Mouse (Mus musculus) forebrain, embryonic 15.5 days (tissue): ENCODE data around the gene Mrrf. TPM values are rescaled to one million over a fixed set of nuclear protein-coding genes. Genes with fewer than 3 reads are reported as not detected.

Experiments used
- ATAC-seq: fragments of 200-750 bp; cut with Nextera tagmentation; replicated peaks from 2 replicates; pipeline ENCODE4 v1.8.0; 2017; ENCODE audit warnings: mild to moderate bottlenecking, moderate TSS enrichment, moderate library complexity
- H3K27ac ChIP-seq: fragments of 300-500 bp; sonication (generic); replicated peaks from 2 replicates; pipeline ENCODE4 v1.5.1; 2015; ENCODE audit warnings: mild to moderate bottlenecking, inconsistent platforms
- H3K27me3 ChIP-seq: fragments of 300-500 bp; sonication (generic); 2 replicates; pipeline ENCODE4 v1.6.1; 2015; ENCODE audit warnings: inconsistent platforms
- H3K36me3 ChIP-seq: fragments of 300-500 bp; sonication (generic); 2 replicates; pipeline ENCODE4 v1.6.1; 2015; ENCODE audit warnings: mild to moderate bottlenecking, inconsistent platforms
- H3K4me1 ChIP-seq: fragments of 300-500 bp; sonication (generic); 2 replicates; pipeline ENCODE4 v1.6.1; 2015; ENCODE audit warnings: inconsistent platforms
- H3K4me2 ChIP-seq: fragments of 300-500 bp; sonication (generic); replicated peaks from 2 replicates; pipeline ENCODE4 v1.6.1; 2015; ENCODE audit warnings: mild to moderate bottlenecking, inconsistent platforms
- H3K4me3 ChIP-seq: fragments of 300-500 bp; sonication (generic); 2 replicates; pipeline ENCODE4 v1.5.1; 2015; ENCODE audit warnings: mild to moderate bottlenecking, inconsistent platforms
- H3K9ac ChIP-seq: fragments of 300-500 bp; sonication (generic); replicated peaks from 2 replicates; pipeline ENCODE4 v1.6.1; 2015; ENCODE audit warnings: mild to moderate bottlenecking, inconsistent platforms
- H3K9me3 ChIP-seq: fragments of 300-500 bp; sonication (generic); 2 replicates; pipeline ENCODE4 v1.6.1; 2016; ENCODE audit warnings: inconsistent platforms
- WGBS: fragments of 180-500 bp; shearing (Covaris S2); methylation state at CpG from one replicate; pipeline ENCODE4 v1.1.7; 2015; ENCODE audit warnings: mixed read lengths; 5-methylcytosine and 5-hydroxymethylcytosine counted together
- polyA plus RNA-seq: library from polyadenylated mRNA; unstranded; fragments of >200 nt; fragmentation: Nextera tagmentation; extraction: Ambion mirVana; gene quantifications from 2 replicates; pipeline ENCODE4 v1.2.1, GENCODE M21; 2015

Mrrf gene
- polyA plus RNA-seq, 1 experiment from 2014 or later = 24.1 TPM

- peaks cover 90% of the 10 kb centered on the region for H3K27me3 ChIP-seq
- H3K9ac ChIP-seq = peak overlapping the region; percentile 35
- H3K4me2 ChIP-seq = peak overlapping the region; percentile 52
- peak overlapping the region; percentile 90 for H3K27ac ChIP-seq
- H3K9me3 ChIP-seq = no peaks in the 10 kb centered on the region
- WGBS = under 1% methylated on average over 21 of the region's 21 CpGs
- peak overlapping the region; percentile 43 for H3K4me3 ChIP-seq
- H3K4me1 ChIP-seq = peaks cover 33% of the 10 kb centered on the region
- ATAC-seq = no peak
- H3K36me3 ChIP-seq = no peaks in the 10 kb centered on the region
These were observed 33.6 kb upstream of the Mrrf start for GRCm38 (mm10) chr2:36102559-36102946.

GRCm38 (mm10) chr2:36103069-36103554 lies 33.1 kb upstream of the Mrrf start:
- WGBS = 1% methylated on average over 21 of the region's 21 CpGs
- peak overlapping the region; percentile 35; the same call in 1 of the 2 replicates for H3K9ac ChIP-seq
- peak overlapping the region; percentile 43 for H3K4me3 ChIP-seq
- H3K4me1 ChIP-seq = peaks cover 33% of the 10 kb centered on the region
- no peaks in the 10 kb centered on the region for H3K9me3 ChIP-seq
- peaks cover 90% of the 10 kb centered on the region for H3K27me3 ChIP-seq
- H3K36me3 ChIP-seq = no peaks in the 10 kb centered on the region
- ATAC-seq = no peak
- peak overlapping the region; percentile 52 for H3K4me2 ChIP-seq
- peak overlapping the region; percentile 90 for H3K27ac ChIP-seq

DNA sequence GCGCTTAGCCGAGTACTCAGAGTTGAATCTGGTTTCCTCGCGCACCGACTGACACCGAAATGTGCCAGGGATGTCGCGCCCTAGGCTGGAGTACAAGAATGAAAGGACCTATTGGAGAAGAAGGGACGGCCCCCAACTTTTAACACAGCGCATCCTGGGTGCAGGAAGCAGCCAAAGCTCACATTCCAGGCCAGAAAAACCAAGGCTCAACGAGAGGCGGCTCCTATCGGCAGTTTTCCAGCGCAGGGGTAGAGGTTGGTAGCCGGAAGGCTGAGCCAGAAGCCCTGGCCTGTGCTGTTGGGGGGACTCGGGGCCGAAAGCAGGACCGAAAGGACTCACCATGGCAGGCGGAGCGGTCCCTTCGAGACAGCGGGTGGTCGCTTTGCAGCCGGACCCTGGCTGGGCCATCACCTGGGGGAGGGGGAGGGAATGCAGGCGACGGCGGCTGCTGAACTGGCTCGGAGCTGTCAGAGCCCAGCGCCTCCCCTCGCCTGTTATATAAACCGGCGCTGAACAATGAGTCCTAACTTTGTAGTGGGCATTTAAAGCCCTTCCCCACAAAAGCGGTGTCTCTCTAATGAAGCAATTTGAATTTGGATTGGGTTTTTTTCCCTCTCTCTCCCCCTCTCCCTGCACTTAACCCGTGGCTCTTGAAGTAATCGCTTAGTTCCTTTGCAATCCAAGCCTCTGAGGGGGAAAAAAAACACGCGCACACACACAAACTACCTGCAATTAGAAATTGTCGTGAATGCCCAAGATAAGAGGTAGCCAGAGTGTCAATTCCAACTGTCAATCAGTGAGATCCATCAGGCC lies 32.4 kb upstream of the Mrrf start:
- H3K9ac ChIP-seq = peak overlapping the region; percentile 52
- WGBS = under 1% methylated on average over 38 of the region's 38 CpGs

DNA sequence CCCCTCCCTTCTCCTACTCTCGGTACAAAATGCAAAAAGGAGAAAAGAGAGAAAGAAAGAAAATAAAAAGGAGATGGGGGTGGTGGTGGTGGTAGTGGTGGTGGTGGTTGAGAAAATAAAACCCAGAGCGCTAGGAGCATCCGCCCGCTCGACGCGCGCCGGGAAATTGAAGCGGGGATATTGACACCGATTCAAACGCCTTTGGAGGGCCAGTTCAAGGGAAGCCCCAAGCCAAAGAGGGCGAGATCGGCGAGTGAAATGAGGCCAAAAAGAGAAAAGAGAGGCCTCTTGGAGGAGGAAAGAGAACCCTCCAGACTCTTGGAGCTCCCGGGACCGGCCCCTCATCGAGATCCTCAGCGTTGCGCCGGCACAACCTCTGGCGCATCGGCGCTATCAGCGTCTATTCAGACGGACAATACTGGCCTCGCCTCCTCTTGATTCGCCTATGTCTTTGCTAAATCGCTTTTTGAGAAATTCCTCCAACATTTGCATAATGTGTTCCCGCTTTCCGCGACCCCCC lies 31.7 kb upstream of the Mrrf start:
- peak overlapping the region; percentile 52 for H3K4me2 ChIP-seq
- peak; percentile 62 for ATAC-seq
- no peaks in the 10 kb centered on the region for H3K9me3 ChIP-seq
- H3K36me3 ChIP-seq = no peaks in the 10 kb centered on the region
- peak overlapping the region; percentile 43 for H3K4me3 ChIP-seq
- peaks cover 33% of the 10 kb centered on the region for H3K4me1 ChIP-seq
- H3K27me3 ChIP-seq = peaks cover 84% of the 10 kb centered on the region
- H3K27ac ChIP-seq = peak overlapping the region; percentile 90
- H3K9ac ChIP-seq = peak overlapping the region; percentile 52
- under 1% methylated on average over 32 of the region's 32 CpGs for WGBS

More for the DNA sequence above, 32.4 kb upstream of the Mrrf start:
- peak; percentile 29; the same call in 1 of the 2 replicates for ATAC-seq
- H3K27ac ChIP-seq = peak overlapping the region; percentile 90
- peaks cover 33% of the 10 kb centered on the region for H3K4me1 ChIP-seq
- H3K27me3 ChIP-seq = peaks cover 87% of the 10 kb centered on the region
- no peaks in the 10 kb centered on the region for H3K36me3 ChIP-seq
- H3K9me3 ChIP-seq = no peaks in the 10 kb centered on the region
- H3K4me3 ChIP-seq = peak overlapping the region; percentile 43
- H3K4me2 ChIP-seq = peak overlapping the region; percentile 52

DNA sequence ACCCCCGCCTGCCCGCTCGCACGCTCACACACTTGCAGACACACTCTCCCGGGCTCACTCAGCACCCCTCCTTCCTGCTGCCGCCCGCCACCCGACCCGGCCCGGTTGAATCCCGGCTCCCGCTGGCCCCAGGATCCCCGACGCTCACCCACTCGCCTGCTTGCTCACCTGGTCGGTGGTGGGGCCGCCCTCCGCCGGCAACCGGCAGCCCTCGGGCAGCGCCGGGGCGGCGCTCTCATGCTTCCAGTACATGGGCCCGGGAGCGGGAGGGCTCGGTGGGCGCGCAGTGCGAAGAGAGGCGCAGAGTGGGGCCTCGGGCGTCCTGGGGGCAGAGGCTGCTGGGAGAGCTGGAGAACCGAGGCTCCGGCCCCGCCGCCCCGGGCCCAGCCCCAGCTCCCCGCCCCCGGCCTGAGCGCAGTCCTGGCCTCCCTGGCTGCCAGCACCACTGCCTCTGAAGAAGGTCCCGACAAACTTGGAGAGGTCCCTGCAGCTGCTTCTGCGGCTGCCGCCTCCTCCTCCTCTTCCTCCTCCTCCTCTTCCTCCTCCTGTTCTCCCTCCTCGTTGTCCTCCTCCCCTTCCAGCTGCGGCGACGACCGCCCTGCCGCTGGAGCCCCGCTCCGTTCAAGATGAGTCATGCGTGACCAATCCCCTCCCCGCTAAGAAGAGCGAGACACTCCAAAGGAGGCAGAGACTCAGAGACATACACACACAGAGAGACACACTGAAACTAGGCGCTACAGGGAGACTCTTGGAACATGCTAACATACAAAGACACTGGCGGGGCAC lies 31.0 kb upstream of the Mrrf start, which contains the start of gene Lhx6:
Gene Lhx6, minus strand, starts transcription at position 453 of the 786 bp plus-strand sequence.
- no peaks in the 10 kb centered on the region for H3K36me3 ChIP-seq
- peaks cover 33% of the 10 kb centered on the region for H3K4me1 ChIP-seq
- peak within 1 kb of the TSS; percentile 52 for H3K9ac ChIP-seq
- under 1% methylated on average over 56 of the region's 58 CpGs for WGBS
- peak within 1 kb of the TSS; percentile 52 for H3K4me2 ChIP-seq
- peak within 1 kb of the TSS; percentile 90 for H3K27ac ChIP-seq
- H3K4me3 ChIP-seq = peak within 1 kb of the TSS; percentile 43
- no peaks in the 10 kb centered on the region for H3K9me3 ChIP-seq
- H3K27me3 ChIP-seq = peaks cover 81% of the 10 kb centered on the region
- ATAC-seq = peak; percentile 54

- H3K36me3 ChIP-seq = no peaks in the 10 kb centered on the region
- no peaks in the 10 kb centered on the region for H3K9me3 ChIP-seq
- no peak overlapping the region for H3K4me2 ChIP-seq
- no peak for ATAC-seq
- H3K27me3 ChIP-seq = peaks cover 65% of the 10 kb centered on the region
- no peak overlapping the region for H3K4me3 ChIP-seq
- H3K4me1 ChIP-seq = peaks cover 20% of the 10 kb centered on the region
- H3K9ac ChIP-seq = no peak overlapping the region
- 4% methylated on average over 7 of the region's 7 CpGs for WGBS
- no peak overlapping the region for H3K27ac ChIP-seq
These were observed 27.6 kb upstream of the Mrrf start for GRCm38 (mm10) chr2:36108615-36109014.

DNA sequence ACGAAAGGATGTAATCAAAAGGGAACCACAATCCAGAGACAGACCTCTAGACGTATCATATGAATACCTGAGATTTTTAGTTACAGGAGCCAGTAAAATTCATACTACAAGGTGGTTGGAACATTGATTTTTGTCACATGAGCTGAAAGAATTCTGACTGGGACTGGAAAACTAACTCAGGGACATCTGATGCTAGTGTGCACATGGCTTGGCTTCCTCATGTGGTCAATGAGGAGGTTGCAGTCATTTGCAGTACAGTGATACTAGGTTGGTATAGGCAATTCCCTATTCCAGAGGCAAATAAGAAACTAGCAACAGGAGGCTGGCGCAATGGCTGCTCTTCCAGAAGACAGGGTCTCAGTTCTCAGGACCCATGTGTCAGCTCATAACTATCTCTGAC lies 23.6 kb upstream of the Mrrf start:
- Histone ChIP-seq H3K4me1 (no peaks in the 10 kb centered on the region), H3K4me3 (no peak overlapping the region), H3K27ac (no peak overlapping the region), H3K9ac (no peak overlapping the region), H3K9me3 (no peaks in the 10 kb centered on the region), H3K4me2 (no peak overlapping the region), H3K36me3 (peaks cover 22% of the 10 kb centered on the region), H3K27me3 (peaks cover 30% of the 10 kb centered on the region)
- WGBS = 77% methylated on average over 3 of the region's 3 CpGs
- ATAC-seq = no peak

- no peaks in the 10 kb centered on the region for H3K27me3 ChIP-seq
- no peaks in the 10 kb centered on the region for H3K4me1 ChIP-seq
- 93% methylated on average over 9 of the region's 9 CpGs for WGBS
- no peaks in the 10 kb centered on the region for H3K9me3 ChIP-seq
- no peak overlapping the region for H3K27ac ChIP-seq
- no peak overlapping the region for H3K9ac ChIP-seq
- H3K4me2 ChIP-seq = no peak overlapping the region
- H3K4me3 ChIP-seq = no peak overlapping the region
- ATAC-seq = no peak
- peaks cover 73% of the 10 kb centered on the region for H3K36me3 ChIP-seq
These were observed 9.3 kb upstream of the Mrrf start for GRCm38 (mm10) chr2:36126795-36127429.

DNA sequence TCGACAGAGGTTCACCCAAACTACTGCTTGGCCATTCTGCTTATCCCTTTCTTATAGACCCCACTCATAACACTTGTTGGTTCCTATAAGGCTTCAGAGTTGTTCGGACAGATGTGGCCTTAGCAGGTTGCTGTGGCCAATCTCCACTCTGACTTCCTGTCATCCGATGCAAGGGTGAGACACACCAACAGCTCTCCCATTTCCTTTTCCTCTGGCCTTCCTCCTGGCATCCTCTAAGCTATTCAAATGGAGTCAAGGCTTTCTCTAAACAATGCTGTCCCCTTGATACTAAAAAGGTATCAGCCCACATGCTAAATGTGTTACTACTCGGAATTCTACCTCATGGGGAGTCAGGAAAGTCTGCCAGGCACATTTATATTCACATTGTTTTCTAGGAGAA lies 8.2 kb upstream of the Mrrf start:
- Histone ChIP-seq H3K4me3 (no peak overlapping the region), H3K9ac (no peak overlapping the region), H3K4me1 (no peaks in the 10 kb centered on the region), H3K27ac (no peak overlapping the region), H3K36me3 (peaks cover 74% of the 10 kb centered on the region), H3K4me2 (no peak overlapping the region), H3K27me3 (no peaks in the 10 kb centered on the region), H3K9me3 (no peaks in the 10 kb centered on the region)
- WGBS = 87% methylated on average over 4 of the region's 4 CpGs
- no peak for ATAC-seq

- Histone ChIP-seq H3K36me3 (peaks cover 77% of the 10 kb centered on the region), H3K9me3 (no peaks in the 10 kb centered on the region), H3K4me1 (no peaks in the 10 kb centered on the region), H3K27me3 (no peaks in the 10 kb centered on the region), H3K4me2 (no peak overlapping the region), H3K4me3 (no peak overlapping the region), H3K27ac (no peak overlapping the region), H3K9ac (no peak overlapping the region)
- ATAC-seq = no peak
- 73% methylated on average over 3 of the region's 3 CpGs for WGBS
These were observed 7.1 kb upstream of the Mrrf start for GRCm38 (mm10) chr2:36129051-36129450.

DNA sequence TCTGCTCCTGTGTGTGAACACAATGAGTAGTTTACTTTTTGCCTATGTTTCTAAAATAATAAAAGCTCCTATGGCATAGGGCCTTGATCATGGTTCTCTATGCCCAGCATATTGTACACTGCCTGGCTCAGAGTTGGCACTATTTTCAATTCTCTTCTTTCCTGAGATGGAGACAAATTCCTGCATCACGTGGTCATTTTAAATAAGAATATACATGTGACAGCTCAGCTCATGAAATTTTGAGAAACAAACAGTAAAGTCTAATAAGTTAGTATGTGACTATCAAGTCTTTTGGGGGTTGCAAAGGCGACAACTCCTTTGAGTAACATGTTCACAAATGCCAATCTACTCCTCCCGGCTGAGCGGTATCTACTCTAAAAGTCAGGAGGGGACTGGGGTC lies 302 bp upstream of the Mrrf start:
- H3K27ac ChIP-seq = peak overlapping the region; percentile 81; the same call in 1 of the 2 replicates

More for the DNA sequence above, 302 bp upstream of the Mrrf start:
- Histone ChIP-seq H3K9me3 (no peaks in the 10 kb centered on the region), H3K4me2 (peak overlapping the region; percentile 61), H3K4me3 (peak overlapping the region; percentile 62), H3K9ac (peak overlapping the region; percentile 69), H3K4me1 (peaks cover 29% of the 10 kb centered on the region), H3K27me3 (no peaks in the 10 kb centered on the region), H3K36me3 (peaks cover 34% of the 10 kb centered on the region)
- ATAC-seq = 0 out of 2 replicates have a peak, but pooled peaks have one; percentile 0
- WGBS = 3% methylated on average over 4 of the region's 4 CpGs
